Mouse (Mus musculus) ES-Bruce4 (cell line): ENCODE measurements around the gene Lonp2.

ENCODE experiments used
- CTCF ChIP-seq: IDR thresholded peaks from one replicate; pipeline ENCODE4 v1.8.1; 2011; ENCODE audit warnings: low read depth, low read length
- EP300 ChIP-seq: IDR thresholded peaks from 2 replicates; pipeline ENCODE4 v1.6.1; 2011; ENCODE audit warnings: low read depth, low read length; ENCODE audit not compliant: insufficient read depth
- POLR2A ChIP-seq: IDR thresholded peaks from one replicate; pipeline ENCODE4 v1.8.1; 2011; ENCODE audit warnings: low read length; ENCODE audit not compliant: insufficient read depth

DNA sequence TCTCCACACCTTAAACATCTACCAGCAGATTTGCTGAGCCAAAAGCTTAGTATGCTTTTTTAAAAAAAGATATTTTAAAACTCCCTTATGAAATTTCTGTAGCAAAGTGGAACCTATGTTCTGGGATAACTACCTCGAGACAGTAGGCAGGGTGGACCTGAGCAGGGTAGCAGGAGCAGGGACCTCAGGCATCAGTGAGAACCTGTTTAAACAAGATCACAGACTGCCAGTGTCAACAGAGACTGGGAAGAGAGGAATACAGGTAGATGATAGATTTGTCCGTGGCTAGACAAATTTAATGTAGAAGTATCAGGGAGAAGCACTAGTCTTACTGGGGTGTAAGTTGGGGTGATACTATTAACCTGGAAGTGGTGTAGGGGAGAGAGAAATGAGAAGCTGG, 10.0 kb upstream of the Lonp2 start:
- TF ChIP-seq EP300 (no peak), CTCF (no peak), POLR2A (no peak)
